Mouse (Mus musculus): Measurements from ENCODE around the gene Bod1. TPM values are rescaled to one million over a fixed set of nuclear protein-coding genes. Genes with fewer than 3 reads are reported as not detected.

Bod1 gene
- polyA plus RNA-seq, 1 experiment from 2014 or later: 124 TPM

DNA sequence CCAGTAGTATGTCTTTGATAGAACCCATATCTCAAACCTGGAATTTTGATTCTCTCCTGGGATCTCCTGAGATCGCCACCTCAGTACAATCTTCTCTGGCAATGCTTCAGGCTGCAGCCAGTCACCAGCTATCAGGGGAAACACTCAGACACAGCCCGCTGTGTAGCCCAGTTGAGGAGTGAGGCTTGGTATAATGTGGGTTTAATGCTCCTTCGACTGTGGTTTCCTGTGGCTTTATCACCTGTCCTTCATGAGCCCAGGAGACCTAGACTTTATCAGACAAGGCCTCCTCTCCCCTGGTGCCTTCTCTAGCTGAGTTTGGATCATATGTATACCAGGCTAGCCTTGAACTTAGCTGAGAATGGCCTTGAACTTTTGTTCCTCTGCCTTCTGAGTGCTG lies 53.9 kb downstream of the Bod1 start:
- 89% methylated on average over 3 of the region's 3 CpGs for WGBS
- no peak for DNase-seq (ENCODE audit: extremely low spot score, low spot score)

DNA sequence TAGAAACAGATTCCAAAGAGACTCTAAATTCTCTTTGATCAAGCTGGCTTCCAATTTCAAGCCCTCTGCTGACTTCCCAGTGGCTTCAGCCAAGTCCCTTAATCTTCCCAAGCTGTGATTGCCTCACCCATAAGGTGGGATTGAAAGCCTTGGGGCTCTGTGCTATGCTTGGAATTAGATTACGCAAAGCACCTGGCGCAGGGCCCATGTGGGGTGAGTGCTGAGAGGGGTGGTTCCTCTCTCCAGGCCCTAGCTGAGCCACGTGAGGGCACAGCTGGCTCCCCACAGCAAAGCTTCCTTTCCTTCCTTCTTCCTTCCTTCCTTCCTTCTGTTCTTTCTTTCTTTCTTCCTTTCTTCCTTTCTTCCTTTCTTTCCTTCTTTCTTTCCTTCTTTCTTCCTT lies 54.4 kb downstream of the Bod1 start:
- no peaks in the 10 kb centered on the region for H3K9me3 ChIP-seq
- DNase-seq (ENCODE audit: extremely low spot score, low spot score): no peak
- H3K36me3 ChIP-seq (replicated peaks): no peaks in the 10 kb centered on the region
- H3K4me3 ChIP-seq: no peak overlapping the region
- H3K4me1 ChIP-seq: no peaks in the 10 kb centered on the region
- H3K27ac ChIP-seq: no peak overlapping the region
- no peaks in the 10 kb centered on the region for H3K27me3 ChIP-seq (ENCODE audit: poor library complexity, severe bottlenecking)
- WGBS: 63% methylated on average over 3 of the region's 3 CpGs

More for the DNA sequence above, 53.9 kb downstream of the Bod1 start:
- Histone ChIP-seq H3K4me1 (no peaks in the 10 kb centered on the region), H3K27me3 (ENCODE audit: poor library complexity, severe bottlenecking) (no peaks in the 10 kb centered on the region), H3K9me3 (no peaks in the 10 kb centered on the region), H3K36me3 (replicated peaks) (no peaks in the 10 kb centered on the region), H3K27ac (no peak overlapping the region), H3K4me3 (no peak overlapping the region)

DNA sequence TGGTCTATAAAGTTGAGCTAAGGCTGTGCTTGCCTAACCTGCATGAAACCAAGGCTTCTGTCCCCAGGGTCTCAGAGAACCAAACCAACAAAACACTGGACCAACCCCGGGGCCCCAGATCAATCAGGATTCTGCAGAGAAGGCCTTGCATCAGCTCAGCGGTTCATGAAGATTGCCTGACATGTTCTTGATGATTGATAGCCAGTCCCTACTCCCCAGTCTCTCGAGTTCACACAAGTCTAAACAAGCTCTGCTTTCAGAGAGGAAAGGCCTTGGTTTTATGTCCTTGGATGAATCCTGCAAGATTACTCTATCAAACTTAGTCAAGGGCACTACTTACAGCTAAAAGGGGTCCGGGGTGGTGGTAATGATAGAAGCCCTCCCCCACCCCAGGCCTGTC lies 55.0 kb downstream of the Bod1 start:
- Histone ChIP-seq H3K27ac (no peak overlapping the region), H3K9me3 (no peaks in the 10 kb centered on the region), H3K4me1 (no peaks in the 10 kb centered on the region), H3K4me3 (no peak overlapping the region), H3K36me3 (replicated peaks) (no peaks in the 10 kb centered on the region), H3K27me3 (ENCODE audit: poor library complexity, severe bottlenecking) (no peaks in the 10 kb centered on the region)
- WGBS: 77% methylated on average over 4 of the region's 4 CpGs
- DNase-seq (ENCODE audit: extremely low spot score, low spot score): no peak

Other genes starting within 250 kb of the Bod1 start
- 2.4 and 2.5 TPM in 2 replicates for gene Cpeb4, start 200.3 kb upstream of the Bod1 start, polyA plus RNA-seq (2016; fragmentation: Nextera tagmentation; extraction: Ambion mirVana)

All from forebrain, embryonic 10.5 days (tissue).